Mouse (Mus musculus) MEL (cell line): Measurements from ENCODE around the gene Id3. TPM values are rescaled to one million over a fixed set of nuclear protein-coding genes. Genes with fewer than 3 reads are reported as not detected.

Experiments
- DNase-seq: peaks from one replicate; pipeline ENCODE4 v3.0.0; 2011; ENCODE audit warnings: low read depth, low spot score
- H3K27ac ChIP-seq: 2 replicates; pipeline ENCODE4 v1.5.1; 2012; ENCODE audit warnings: low read depth, mild to moderate bottlenecking, control low read depth, low read length, moderate library complexity; ENCODE audit not compliant: control insufficient read depth
- H3K27me3 ChIP-seq, 2 experiments: fragments of 150-350 bp in 1 of 2; sonication (generic) in 1 of 2; 2 replicates each; pipeline ENCODE4 v1.6.1; 2012; ENCODE audit warnings: low read length in 2 of 2, mild to moderate bottlenecking in 2 of 2, improper control_type of control experiment in 1 of 2, moderate library complexity in 1 of 2; ENCODE audit not compliant: insufficient read depth in 2 of 2, control insufficient read depth in 1 of 2
- H3K36me3 ChIP-seq, 2 experiments: 2 replicates each; pipeline ENCODE4 v1.6.1; 2012 to 2014; ENCODE audit warnings: low read length in 2 of 2, improper control_type of control experiment in 1 of 2, inconsistent platforms in 1 of 2, mild to moderate bottlenecking in 1 of 2; ENCODE audit not compliant: insufficient read depth in 2 of 2, control insufficient read depth in 1 of 2
- H3K4me1 ChIP-seq, 2 experiments: fragments of 150-350 bp in 1 of 2; sonication (generic) in 1 of 2; 2 replicates each; pipeline ENCODE4 v1.6.1; 2012; ENCODE audit warnings: low read length in 2 of 2, improper control_type of control experiment in 1 of 2, mild to moderate bottlenecking in 1 of 2; ENCODE audit not compliant: insufficient read depth in 2 of 2, control insufficient read depth in 1 of 2
- H3K4me3 ChIP-seq, 2 experiments: fragments of 150-350 bp in 1 of 2; sonication (generic) in 1 of 2; 2 replicates each; pipeline ENCODE4 v1.5.1; 2012; ENCODE audit warnings: low read depth in 2 of 2, low read length in 2 of 2, mild to moderate bottlenecking in 2 of 2, moderate library complexity in 2 of 2, control low read depth in 1 of 2, improper control_type of control experiment in 1 of 2; ENCODE audit not compliant: control insufficient read depth in 1 of 2, insufficient read depth in 1 of 2
- H3K79me2 ChIP-seq: 2 replicates; pipeline ENCODE4 v1.6.1; 2012; ENCODE audit warnings: mild to moderate bottlenecking, low read length, moderate library complexity; ENCODE audit not compliant: control insufficient read depth, poor library complexity, insufficient read depth
- H3K9ac ChIP-seq: 2 replicates; pipeline ENCODE4 v1.6.1; 2012; ENCODE audit warnings: low read depth, mild to moderate bottlenecking, control low read depth, low read length, moderate library complexity; ENCODE audit not compliant: control insufficient read depth, poor library complexity, severe bottlenecking
- H3K9me3 ChIP-seq: fragments of 150-350 bp; sonication (generic); replicated peaks from 2 replicates; pipeline ENCODE4 v1.6.1; 2012; ENCODE audit warnings: mild to moderate bottlenecking, low read length, improper control_type of control experiment, moderate library complexity; ENCODE audit not compliant: insufficient read depth
- CHD1 ChIP-seq: IDR thresholded peaks from 2 replicates; pipeline ENCODE4 v1.6.1; 2012; ENCODE audit warnings: low read depth, mild to moderate bottlenecking, inconsistent platforms, low read length, improper control_type of control experiment
- EP300 ChIP-seq, 2 experiments: IDR thresholded peaks; 2 replicates each; pipeline ENCODE4 v1.6.1; 2011; ENCODE audit warnings: improper control_type of control experiment in 2 of 2, low read length in 2 of 2, low read depth in 1 of 2, mild to moderate bottlenecking in 1 of 2
- ETS1 ChIP-seq: IDR thresholded peaks from 2 replicates; pipeline ENCODE4 v1.6.1; 2012; ENCODE audit warnings: low read depth, mild to moderate bottlenecking, inconsistent platforms, low read length, improper control_type of control experiment, moderate library complexity
- HCFC1 ChIP-seq: IDR thresholded peaks from 2 replicates; pipeline ENCODE4 v1.6.1; 2012; ENCODE audit warnings: low read depth, mild to moderate bottlenecking, inconsistent platforms, low read length, improper control_type of control experiment, moderate library complexity
- JUND ChIP-seq: IDR thresholded peaks from 2 replicates; pipeline ENCODE4 v1.6.1; 2011; ENCODE audit warnings: low read depth, mild to moderate bottlenecking, improper control_type of control experiment, low read length
- KAT2A ChIP-seq: conservative IDR thresholded peaks from 2 replicates; pipeline ENCODE4 v1.6.1; 2012; ENCODE audit warnings: low read depth, low read length, improper control_type of control experiment, inconsistent platforms
- MAFK ChIP-seq: IDR thresholded peaks from 2 replicates; pipeline ENCODE4 v1.6.1; 2011; ENCODE audit warnings: low read depth, mild to moderate bottlenecking, low read length, improper control_type of control experiment, borderline replicate concordance
- MAX ChIP-seq: IDR thresholded peaks from 2 replicates; pipeline ENCODE4 v1.6.1; 2011; ENCODE audit warnings: low read length, improper control_type of control experiment
- MAZ ChIP-seq: IDR thresholded peaks from 2 replicates; pipeline ENCODE4 v1.6.1; 2012; ENCODE audit warnings: low read depth, mild to moderate bottlenecking, inconsistent platforms, low read length, improper control_type of control experiment
- MEF2A ChIP-seq: IDR thresholded peaks from 2 replicates; pipeline ENCODE4 v1.6.1; 2014; ENCODE audit warnings: low read depth, mild to moderate bottlenecking, inconsistent platforms, low read length, improper control_type of control experiment; ENCODE audit not compliant: poor library complexity, insufficient replicate concordance, severe bottlenecking; ENCODE audit errors: extremely low read depth
- MXI1 ChIP-seq: IDR thresholded peaks from 2 replicates; pipeline ENCODE4 v1.6.1; 2011; ENCODE audit warnings: mild to moderate bottlenecking, low read depth, low read length, improper control_type of control experiment
- MYB ChIP-seq: IDR thresholded peaks from 2 replicates; pipeline ENCODE4 v1.6.1; 2011; ENCODE audit warnings: mild to moderate bottlenecking, low read depth, low read length, improper control_type of control experiment
- MYC ChIP-seq: IDR thresholded peaks from 2 replicates; pipeline ENCODE4 v1.6.1; 2011; ENCODE audit warnings: low read depth, mild to moderate bottlenecking, low read length, improper control_type of control experiment, moderate library complexity
- NELFE ChIP-seq: IDR thresholded peaks from 2 replicates; pipeline ENCODE4 v1.6.1; 2011; ENCODE audit warnings: low read depth, low read length, improper control_type of control experiment
- NRF1 ChIP-seq: IDR thresholded peaks from 2 replicates; pipeline ENCODE4 v1.6.1; 2014; ENCODE audit warnings: low read depth, mild to moderate bottlenecking, inconsistent platforms, low read length, improper control_type of control experiment, moderate library complexity; ENCODE audit not compliant: poor library complexity, insufficient read depth, severe bottlenecking
- POLR2A ChIP-seq, 2 experiments: IDR thresholded peaks; 2 replicates each; pipeline ENCODE4 v1.6.1; 2011 to 2012; ENCODE audit warnings: low read length in 2 of 2, mild to moderate bottlenecking in 2 of 2, control low read depth in 1 of 2, improper control_type of control experiment in 1 of 2, low read depth in 1 of 2, moderate library complexity in 1 of 2; ENCODE audit not compliant: control insufficient read depth in 1 of 2, insufficient read depth in 1 of 2, poor library complexity in 1 of 2
- POLR2AphosphoS5 ChIP-seq: IDR thresholded peaks from 2 replicates; pipeline ENCODE4 v1.6.1; 2012; ENCODE audit warnings: low read depth, borderline replicate concordance, mild to moderate bottlenecking, inconsistent platforms, low read length, moderate library complexity, mixed read lengths
- SIN3A ChIP-seq: IDR thresholded peaks from 2 replicates; pipeline ENCODE4 v1.6.1; 2012; ENCODE audit warnings: low read length, improper control_type of control experiment, inconsistent platforms
- SMC3 ChIP-seq: IDR thresholded peaks from 2 replicates; pipeline ENCODE4 v1.6.1; 2011; ENCODE audit warnings: low read depth, low read length, improper control_type of control experiment
- TAL1 ChIP-seq: IDR thresholded peaks from 2 replicates; pipeline ENCODE4 v1.6.1; 2012; ENCODE audit warnings: mild to moderate bottlenecking, inconsistent platforms, low read length, moderate library complexity, mixed read lengths
- TCF12 ChIP-seq: IDR thresholded peaks from 2 replicates; pipeline ENCODE4 v1.6.1; 2014; ENCODE audit warnings: low read depth, mild to moderate bottlenecking, inconsistent platforms, low read length, improper control_type of control experiment, moderate library complexity
- USF1 ChIP-seq: IDR thresholded peaks from 2 replicates; pipeline ENCODE4 v1.6.1; 2014; ENCODE audit warnings: low read depth, mild to moderate bottlenecking, inconsistent platforms, low read length, improper control_type of control experiment, moderate library complexity
- ZKSCAN1 ChIP-seq: IDR thresholded peaks from 2 replicates; pipeline ENCODE4 v1.6.1; 2012; ENCODE audit warnings: low read depth, mild to moderate bottlenecking, inconsistent platforms, low read length, improper control_type of control experiment, moderate library complexity
- ZMIZ1 ChIP-seq: IDR thresholded peaks from 2 replicates; pipeline ENCODE4 v1.6.1; 2012; ENCODE audit warnings: low read depth, mild to moderate bottlenecking, inconsistent platforms, low read length, improper control_type of control experiment, moderate library complexity
- ZNF384 ChIP-seq: IDR thresholded peaks from 2 replicates; pipeline ENCODE4 v1.6.1; 2012; ENCODE audit warnings: low read depth, mild to moderate bottlenecking, inconsistent platforms, low read length, improper control_type of control experiment
- polyA plus RNA-seq, 2 experiments: library from polyadenylated mRNA; stranded (reverse) in 1 of 2; unstranded in 1 of 2; fragments of >175 nt in 1 of 2; fragments of >200 nt in 1 of 2; gene quantifications; 2 replicates each; pipeline versions ENCODE4 v1.2.1 to v1.2.4; 2012; ENCODE audit warnings: low replicate concordance in 2 of 2, low read depth in 1 of 2; ENCODE audit not compliant: insufficient read length in 2 of 2, insufficient read depth in 1 of 2, missing spikeins in 1 of 2
- total RNA-seq: library from RNA; depleted of rRNA; stranded (reverse); fragments of 300-350 nt; gene quantifications from 2 replicates; pipeline ENCODE4 v1.2.3, GENCODE M21; 2012

The Id3 gene
- total and polyA plus RNA-seq, 3 experiments = 0.17 to 0.27 TPM; not detected in 1

DNA sequence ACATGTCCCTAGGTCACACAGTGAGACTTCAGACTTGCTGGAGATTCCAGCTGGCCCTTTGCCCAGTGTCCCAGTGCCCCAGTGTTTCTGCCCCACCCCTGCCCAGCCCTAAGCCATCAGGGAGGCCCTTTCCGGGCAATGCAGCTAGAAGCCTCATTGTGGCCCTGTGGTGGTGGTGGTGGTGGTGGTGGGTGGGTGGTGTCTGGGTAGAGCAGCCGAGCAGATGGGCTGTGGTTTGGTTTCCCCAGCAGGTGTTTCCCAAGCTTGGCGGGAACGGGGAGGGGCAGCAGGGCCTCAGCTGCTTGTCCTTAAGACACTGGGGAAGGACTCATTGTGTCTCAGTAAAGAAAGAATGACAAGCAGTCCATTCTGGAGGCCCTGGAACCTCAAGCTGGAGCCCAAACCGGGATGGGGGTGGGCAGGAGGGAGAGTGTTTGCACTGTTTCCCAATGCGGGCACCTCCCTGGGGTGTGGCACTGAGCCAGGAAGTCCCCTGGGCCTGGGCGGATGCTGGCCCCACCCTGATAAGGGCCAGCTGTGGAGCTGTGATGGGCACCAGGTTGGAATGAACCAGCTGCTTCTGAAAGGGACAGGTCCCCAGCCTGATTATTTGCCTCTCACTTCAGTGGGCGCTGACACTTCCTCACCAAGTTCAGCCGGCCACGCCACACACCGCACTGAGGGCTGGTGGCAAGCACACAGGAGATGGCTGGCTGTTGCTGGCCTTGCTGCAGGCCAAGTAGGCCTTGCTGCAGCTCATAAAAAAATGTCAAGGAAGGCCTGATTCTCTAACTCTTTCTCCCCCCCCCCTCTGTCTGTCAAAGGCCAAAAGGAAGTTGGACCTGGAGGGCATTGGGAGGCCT is 34.5 kb downstream of the Id3 start (continued):
- no peak for TF ChIP-seq USF1
- no peak for TF ChIP-seq SMC3
- TF ChIP-seq POLR2A (IDR thresholded peaks at IDR 0.05; ENCODE audit: control insufficient read depth in 1 of 2, insufficient read depth in 1 of 2, low read depth in 1 of 2, low read length in 2 of 2, poor library complexity in 1 of 2) = peak in 1 of 2 experiments; percentile 28; a peak in 1 of 4 replicates
- no peak for TF ChIP-seq MYB
- no peak for TF ChIP-seq NRF1
- no peak for TF ChIP-seq KAT2A
- TF ChIP-seq MAZ = peak; percentile 61; the same call in 1 of the 2 replicates
- TF ChIP-seq NELFE = peak; percentile 41
- peak; percentile 93 for TF ChIP-seq TCF12
- peak; percentile 51; the same call in 1 of the 2 replicates for TF ChIP-seq ZMIZ1
- TF ChIP-seq MAX = no peak
- TF ChIP-seq CHD1 = no peak
- peak; percentile 84 to 93 for TF ChIP-seq EP300 (IDR thresholded peaks at IDR 0.05; ENCODE audit: low read depth in 1 of 2, low read length in 2 of 2)
- TF ChIP-seq MEF2A = no peak
- TF ChIP-seq MXI1 = no peak
- TF ChIP-seq TAL1 = peak; percentile 95
- TF ChIP-seq POLR2AphosphoS5 = no peak
- TF ChIP-seq MAFK = no peak
- peak; percentile 23; the same call in 1 of the 2 replicates for TF ChIP-seq HCFC1
- TF ChIP-seq MYC = no peak

GRCm38 (mm10) chr4:136178475-136178921 is 35.2 kb downstream of the Id3 start:
- peak overlapping the region; percentile 71 for H3K9ac ChIP-seq
- DNase-seq = peak; percentile 65

More at GRCm38 (mm10) chr4:136178475-136178921, 35.2 kb downstream of the Id3 start:
- Histone ChIP-seq H3K27ac (peak overlapping the region; percentile 94), H3K9me3 (no peaks in the 10 kb centered on the region), H3K4me3 (peak overlapping the region in 1 of 2 experiments; percentile 4; a peak in 1 of 4 replicates), H3K36me3 (peaks cover 0 to 54% of the 10 kb centered on the region in 2 experiments; a peak in 2 of 4 replicates), H3K27me3 (no peaks in the 10 kb centered on the region), H3K79me2 (peaks cover 29% of the 10 kb centered on the region), H3K4me1 (peaks cover 18 to 63% of the 10 kb centered on the region in 2 experiments)
- peak; percentile 33; the same call in 1 of the 2 replicates for TF ChIP-seq TCF12
- no peak for TF ChIP-seq SMC3
- peak in 1 of 2 experiments; percentile 57; a peak in 2 of 4 replicates for TF ChIP-seq EP300 (IDR thresholded peaks at IDR 0.05; ENCODE audit: low read depth in 1 of 2, low read length in 2 of 2)
- peak; percentile 95 for TF ChIP-seq ZNF384
- peak; percentile 79 for TF ChIP-seq ETS1
- TF ChIP-seq SIN3A = peak; percentile 22
- TF ChIP-seq JUND = no peak
- 0 out of 2 replicates have a peak, but pooled peaks have one; percentile 5 for TF ChIP-seq ZKSCAN1
